Mouse (Mus musculus): Measurements from ENCODE around the gene Fyn. TPM values are rescaled to one million over a fixed set of nuclear protein-coding genes. Genes with fewer than 3 reads are reported as not detected.
A peak's percentile ranks its signal among the peaks of the same experiment; 100 is the strongest.

Gene Fyn
- total RNA-seq, 2 experiments from 2014 or later: 116 to 117 TPM

GRCm38 (mm10) chr10:39555740-39556139, 187.1 kb downstream of the Fyn start:
- no peak overlapping the region for H3K27ac ChIP-seq
- intact Hi-C loops (cut with DNase I): loop anchor here (5.0 kb wide), 1 partner anchor 177 kb away; the partner anchor contains the start of gene Rev3l

DNA sequence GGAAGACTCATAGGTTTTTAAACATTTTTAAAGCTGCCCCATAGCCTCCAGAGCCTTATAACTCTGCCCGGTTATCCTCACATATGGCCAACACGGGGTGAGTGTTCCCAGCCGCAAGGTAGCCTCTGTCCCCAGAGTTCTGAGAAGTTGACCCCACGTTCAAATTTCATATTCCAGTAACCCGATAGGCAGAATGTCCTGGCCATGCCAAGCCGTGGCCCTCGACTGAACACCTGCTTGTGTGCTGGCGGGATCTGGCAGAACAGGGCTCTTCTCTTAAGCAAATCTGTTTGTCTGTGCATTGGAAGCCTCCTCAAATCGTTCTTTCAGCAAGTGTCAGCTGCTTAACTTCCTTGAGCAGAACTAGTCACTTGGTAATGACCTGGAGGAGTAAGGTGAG, 188.7 kb downstream of the Fyn start:
- DNase-seq (ENCODE audit: extremely low spot score in 1 of 2, low spot score in 2 of 2): no peak
- no peak for TF ChIP-seq CTCF (IDR thresholded peaks at IDR 0.05)
- no peak overlapping the region for H3K4me3 ChIP-seq
- intact Hi-C loops (cut with DNase I): loop anchor here (5.0 kb wide), 1 partner anchor 175 kb away; the partner anchor contains the start of gene Rev3l
- H3K27ac ChIP-seq: no peak overlapping the region

More at GRCm38 (mm10) chr10:39555740-39556139, 187.1 kb downstream of the Fyn start:
- no peak for TF ChIP-seq CTCF (IDR thresholded peaks at IDR 0.05)
- H3K4me3 ChIP-seq: no peak overlapping the region
- DNase-seq (ENCODE audit: extremely low spot score in 1 of 2, low spot score in 2 of 2): no peak

- H3K27ac ChIP-seq: no peak overlapping the region
- H3K4me3 ChIP-seq: no peak overlapping the region
- no peak for DNase-seq (ENCODE audit: extremely low spot score in 1 of 2, low spot score in 2 of 2)
- no peak for TF ChIP-seq CTCF (IDR thresholded peaks at IDR 0.05)
- intact Hi-C loops (cut with DNase I): loop anchor here (5.0 kb wide), 1 partner anchor 174 kb away; the partner anchor contains the start of gene Rev3l
Observed at GRCm38 (mm10) chr10:39557851-39558250, 189.2 kb downstream of the Fyn start.

DNA sequence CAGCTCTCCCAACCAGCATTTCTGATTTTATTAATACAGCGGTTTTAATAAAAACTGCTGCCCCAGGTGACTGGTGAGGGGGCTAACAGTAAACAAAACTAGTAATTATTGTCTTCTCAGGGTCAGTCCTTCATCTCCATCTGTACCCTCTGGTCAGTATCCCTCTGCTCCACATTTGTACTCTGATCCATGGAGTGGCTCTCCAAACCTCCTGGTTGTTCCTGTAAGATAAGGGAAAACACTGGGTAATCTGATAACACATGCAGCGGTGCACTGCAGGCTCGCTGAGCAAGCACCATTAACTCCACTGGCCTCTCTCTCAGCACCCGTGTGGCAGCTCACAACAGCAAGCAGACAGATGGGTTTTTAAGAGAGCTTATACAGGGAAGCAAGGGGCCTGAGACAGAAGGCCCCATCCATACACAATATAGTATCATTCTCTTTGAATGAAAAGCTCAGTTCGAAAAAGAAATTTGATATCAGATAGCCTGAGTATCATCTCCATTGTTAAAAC, 189.9 kb downstream of the Fyn start:
- no peak for DNase-seq (ENCODE audit: extremely low spot score in 1 of 2, low spot score in 2 of 2)
- no peak for TF ChIP-seq CTCF (IDR thresholded peaks at IDR 0.05)
- no peak overlapping the region for H3K27ac ChIP-seq
- intact Hi-C loops (cut with DNase I): loop anchor here (5.0 kb wide), 1 partner anchor 174 kb away; the partner anchor contains the start of gene Rev3l
- H3K4me3 ChIP-seq: no peak overlapping the region

DNA sequence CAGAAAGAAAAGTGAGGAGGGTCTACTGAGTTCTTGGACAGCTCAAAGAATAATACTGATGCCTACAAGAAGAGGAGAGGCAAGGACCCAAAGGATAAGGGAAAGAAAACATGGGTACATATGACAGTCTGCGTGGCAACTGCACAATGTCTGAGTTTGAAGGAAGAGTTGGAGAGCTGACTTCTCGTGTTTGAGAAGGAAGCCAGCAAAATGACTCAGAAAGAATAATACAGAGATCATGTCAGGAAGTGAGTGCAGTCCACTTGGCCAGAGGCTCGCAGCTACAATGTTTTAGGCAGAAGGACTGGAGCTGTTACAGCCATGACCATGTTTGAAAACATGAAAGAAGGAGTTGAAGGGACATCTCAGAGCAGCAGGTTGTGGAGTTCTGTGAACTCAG, 190.7 kb downstream of the Fyn start:
- TF ChIP-seq CTCF (IDR thresholded peaks at IDR 0.05): no peak
- DNase-seq (ENCODE audit: extremely low spot score in 1 of 2, low spot score in 2 of 2): no peak
- no peak overlapping the region for H3K4me3 ChIP-seq
- H3K27ac ChIP-seq: no peak overlapping the region
- intact Hi-C loops (cut with DNase I): loop anchor here (5.0 kb wide), 1 partner anchor 173 kb away; the partner anchor contains the start of gene Rev3l

- no peak for TF ChIP-seq CTCF (IDR thresholded peaks at IDR 0.05)
- H3K4me3 ChIP-seq: no peak overlapping the region
- DNase-seq (ENCODE audit: extremely low spot score in 1 of 2, low spot score in 2 of 2): no peak
- H3K27ac ChIP-seq: no peak overlapping the region
- intact Hi-C loops (cut with DNase I): no loop called here
Observed at GRCm38 (mm10) chr10:39562383-39562782, 193.7 kb downstream of the Fyn start.

- Histone ChIP-seq H3K27ac (no peak overlapping the region), H3K4me3 (no peak overlapping the region)
- TF ChIP-seq CTCF (IDR thresholded peaks at IDR 0.05): no peak
- intact Hi-C loops (cut with DNase I): no loop called here
- DNase-seq (ENCODE audit: extremely low spot score in 1 of 2, low spot score in 2 of 2): no peak
Observed at GRCm38 (mm10) chr10:39563552-39564223, 195.0 kb downstream of the Fyn start.

GRCm38 (mm10) chr10:39566901-39567300, 198.2 kb downstream of the Fyn start:
- no peak for TF ChIP-seq CTCF (IDR thresholded peaks at IDR 0.05)
- H3K27ac ChIP-seq: no peak overlapping the region
- H3K4me3 ChIP-seq: no peak overlapping the region
- no peak for DNase-seq (ENCODE audit: extremely low spot score in 1 of 2, low spot score in 2 of 2)
- intact Hi-C loops (cut with DNase I): no loop called here

DNA sequence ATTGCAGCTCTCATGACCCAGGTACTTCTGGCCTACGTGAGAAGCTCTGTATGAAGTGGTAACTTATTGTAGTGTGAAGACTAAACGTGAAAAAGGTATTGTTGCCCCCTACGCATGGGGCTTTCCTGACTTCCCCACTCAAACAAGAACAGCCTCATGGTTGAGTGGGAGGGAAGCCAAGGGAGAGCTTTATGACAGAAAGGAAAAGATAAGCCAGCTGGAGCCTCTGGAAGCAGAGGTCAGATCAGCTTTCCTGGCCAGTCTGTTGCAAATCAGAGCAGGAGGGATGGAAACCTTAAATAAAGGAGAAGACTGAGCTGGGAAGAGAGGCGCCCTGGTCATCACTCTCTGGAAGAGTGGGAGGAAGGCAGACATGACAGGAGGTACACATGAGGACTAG, 200.3 kb downstream of the Fyn start:
- no peak overlapping the region for H3K27ac ChIP-seq
- no peak for TF ChIP-seq CTCF (IDR thresholded peaks at IDR 0.05)
- no peak for DNase-seq (ENCODE audit: extremely low spot score in 1 of 2, low spot score in 2 of 2)
- H3K4me3 ChIP-seq: no peak overlapping the region
- intact Hi-C loops (cut with DNase I): no loop called here

GRCm38 (mm10) chr10:39571011-39571410, 202.4 kb downstream of the Fyn start:
- H3K27ac ChIP-seq: no peak overlapping the region
- intact Hi-C loops (cut with DNase I): loop anchor here (5.0 kb wide), 1 partner anchor 161 kb away; the partner anchor contains the start of gene Rev3l

GRCm38 (mm10) chr10:39572050-39572671, 203.5 kb downstream of the Fyn start:
- DNase-seq (ENCODE audit: extremely low spot score in 1 of 2, low spot score in 2 of 2): no peak
- no peak overlapping the region for H3K27ac ChIP-seq
- intact Hi-C loops (cut with DNase I): loop anchor here (1.0 to 5.0 kb wide), 2 partner anchors 58 to 160 kb away; partner anchors contain the start of gene Rev3l
- H3K4me3 ChIP-seq: no peak overlapping the region
- no peak for TF ChIP-seq CTCF (IDR thresholded peaks at IDR 0.05)

More at GRCm38 (mm10) chr10:39571011-39571410, 202.4 kb downstream of the Fyn start:
- no peak for TF ChIP-seq CTCF (IDR thresholded peaks at IDR 0.05)
- no peak overlapping the region for H3K4me3 ChIP-seq
- no peak for DNase-seq (ENCODE audit: extremely low spot score in 1 of 2, low spot score in 2 of 2)

DNA sequence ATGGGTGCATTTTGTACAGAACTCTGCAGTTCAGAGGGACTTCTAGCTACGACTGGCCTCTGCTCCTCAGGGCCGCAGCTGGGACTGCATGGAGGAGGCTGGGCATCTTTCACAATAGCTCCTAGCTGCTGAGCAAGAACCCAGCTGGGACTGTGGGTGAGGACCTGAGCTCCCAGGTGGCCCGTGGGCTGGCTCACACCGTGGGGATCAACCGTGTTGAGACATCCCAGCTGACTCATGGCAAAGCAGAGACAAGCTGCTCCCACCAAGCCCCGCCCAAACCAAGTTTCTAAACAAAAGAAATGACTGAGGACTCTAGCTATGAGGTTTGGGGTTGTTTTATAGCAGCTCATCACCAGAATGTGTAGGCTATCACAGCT, 204.0 kb downstream of the Fyn start:
- Histone ChIP-seq H3K27ac (no peak overlapping the region), H3K4me3 (no peak overlapping the region)
- intact Hi-C loops (cut with DNase I): loop anchor here (1.0 to 5.0 kb wide), 2 partner anchors 58 to 160 kb away; partner anchors contain the start of gene Rev3l
- TF ChIP-seq CTCF (IDR thresholded peaks at IDR 0.05): no peak
- peak; percentile 60 to 66 for DNase-seq (ENCODE audit: extremely low spot score in 1 of 2, low spot score in 2 of 2)

Data from left cerebral cortex, adult 2 months (tissue).